Mouse (Mus musculus) midbrain, embryonic 12.5 days (tissue): ENCODE results near the gene Dchs1. TPM values are rescaled to one million over a fixed set of nuclear protein-coding genes. Genes with fewer than 3 reads are reported as not detected.
A peak's percentile ranks its signal among the peaks of the same experiment; 100 is the strongest.

Experiments
- ATAC-seq: fragments of 200-750 bp; cut with Nextera tagmentation; 2 replicates; pipeline ENCODE4 v1.8.0; 2017; ENCODE audit warnings: low read depth, moderate TSS enrichment, moderate library complexity; ENCODE audit not compliant: low FRiP score
- H3K27ac ChIP-seq: fragments of 300-500 bp; sonication (generic); replicated peaks from 2 replicates; pipeline ENCODE4 v1.5.1; 2016; ENCODE audit warnings: mild to moderate bottlenecking
- H3K27me3 ChIP-seq: fragments of 300-500 bp; sonication (generic); 2 replicates; pipeline ENCODE4 v1.6.1; 2016; ENCODE audit warnings: mild to moderate bottlenecking
- H3K36me3 ChIP-seq: fragments of 300-500 bp; sonication (generic); 2 replicates; pipeline ENCODE4 v1.6.1; 2016
- H3K4me1 ChIP-seq: fragments of 300-500 bp; sonication (generic); 2 replicates; pipeline ENCODE4 v1.6.1; 2016
- H3K4me2 ChIP-seq: fragments of 300-500 bp; sonication (generic); replicated peaks from 2 replicates; pipeline ENCODE4 v1.6.1; 2016; ENCODE audit warnings: mild to moderate bottlenecking, moderate library complexity
- H3K4me3 ChIP-seq: fragments of 300-500 bp; sonication (generic); 2 replicates; pipeline ENCODE4 v1.5.1; 2016; ENCODE audit warnings: mild to moderate bottlenecking
- H3K9ac ChIP-seq: fragments of 300-500 bp; sonication (generic); replicated peaks from 2 replicates; pipeline ENCODE4 v1.6.1; 2016; ENCODE audit warnings: mild to moderate bottlenecking, moderate library complexity
- H3K9me3 ChIP-seq: fragments of 300-500 bp; sonication (generic); 2 replicates; pipeline ENCODE4 v1.6.1; 2016; ENCODE audit warnings: mild to moderate bottlenecking
- WGBS: fragments of 180-500 bp; shearing (Covaris S2); methylation state at CpG from one replicate; pipeline ENCODE4 v1.1.7; 2016; 5-methylcytosine and 5-hydroxymethylcytosine counted together
- polyA plus RNA-seq: library from polyadenylated mRNA; unstranded; fragments of >200 nt; fragmentation: Nextera tagmentation; extraction: Ambion mirVana; gene quantifications from 2 replicates; pipeline ENCODE4 v1.2.1, GENCODE M21; 2016

Gene Dchs1
- polyA plus RNA-seq, 1 experiment from 2014 or later, result 22.0 TPM

- Histone ChIP-seq H3K4me2 (no peak overlapping the region), H3K36me3 (peaks cover 11% of the 10 kb centered on the region), H3K4me3 (no peak overlapping the region), H3K9ac (no peak overlapping the region), H3K4me1 (peaks cover 8% of the 10 kb centered on the region), H3K27ac (no peak overlapping the region), H3K9me3 (no peaks in the 10 kb centered on the region), H3K27me3 (no peaks in the 10 kb centered on the region)
- WGBS, result 80% methylated on average over 5 of the region's 5 CpGs
- ATAC-seq, result no peak
These were observed 18.7 kb upstream of the Dchs1 start for GRCm38 (mm10) chr7:105806125-105806524.

- no peak for ATAC-seq
- Histone ChIP-seq H3K4me2 (no peak overlapping the region), H3K4me1 (no peaks in the 10 kb centered on the region), H3K4me3 (no peak overlapping the region), H3K9ac (no peak overlapping the region), H3K27me3 (no peaks in the 10 kb centered on the region), H3K36me3 (peaks cover 6% of the 10 kb centered on the region), H3K27ac (no peak overlapping the region), H3K9me3 (no peaks in the 10 kb centered on the region)
These were observed 16.0 kb upstream of the Dchs1 start for GRCm38 (mm10) chr7:105803428-105803827.

GRCm38 (mm10) chr7:105802771-105803170 is 15.3 kb upstream of the Dchs1 start:
- no peaks in the 10 kb centered on the region for H3K4me1 ChIP-seq
- H3K27me3 ChIP-seq, result no peaks in the 10 kb centered on the region
- no peak for ATAC-seq
- H3K36me3 ChIP-seq, result no peaks in the 10 kb centered on the region
- H3K4me3 ChIP-seq, result no peak overlapping the region
- no peak overlapping the region for H3K27ac ChIP-seq
- no peaks in the 10 kb centered on the region for H3K9me3 ChIP-seq
- H3K9ac ChIP-seq, result no peak overlapping the region
- 62% methylated on average over 1 of the region's 1 CpGs for WGBS
- H3K4me2 ChIP-seq, result no peak overlapping the region

- Histone ChIP-seq H3K9me3 (no peaks in the 10 kb centered on the region), H3K4me3 (no peak overlapping the region), H3K27me3 (no peaks in the 10 kb centered on the region), H3K27ac (no peak overlapping the region), H3K4me2 (no peak overlapping the region), H3K36me3 (no peaks in the 10 kb centered on the region), H3K9ac (no peak overlapping the region), H3K4me1 (no peaks in the 10 kb centered on the region)
- WGBS, result 57% methylated on average over 2 of the region's 2 CpGs
- no peak for ATAC-seq
These were observed 14.9 kb upstream of the Dchs1 start for GRCm38 (mm10) chr7:105802312-105802711.

GRCm38 (mm10) chr7:105796972-105797371 is 9.5 kb upstream of the Dchs1 start:
- H3K9ac ChIP-seq, result no peak overlapping the region
- no peaks in the 10 kb centered on the region; the same call in 1 of the 2 replicates for H3K4me1 ChIP-seq
- H3K36me3 ChIP-seq, result no peaks in the 10 kb centered on the region
- ATAC-seq, result no peak
- no peak overlapping the region for H3K27ac ChIP-seq
- H3K4me3 ChIP-seq, result no peak overlapping the region
- H3K4me2 ChIP-seq, result no peak overlapping the region
- 87% methylated on average over 3 of the region's 3 CpGs for WGBS
- H3K27me3 ChIP-seq, result no peaks in the 10 kb centered on the region
- no peaks in the 10 kb centered on the region for H3K9me3 ChIP-seq

GRCm38 (mm10) chr7:105795759-105796366 is 8.4 kb upstream of the Dchs1 start:
- Histone ChIP-seq H3K4me3 (no peak overlapping the region), H3K9ac (no peak overlapping the region), H3K27me3 (no peaks in the 10 kb centered on the region), H3K36me3 (no peaks in the 10 kb centered on the region), H3K4me2 (no peak overlapping the region), H3K4me1 (no peaks in the 10 kb centered on the region; the same call in 1 of the 2 replicates), H3K27ac (no peak overlapping the region), H3K9me3 (no peaks in the 10 kb centered on the region)
- WGBS, result 20% methylated on average over 7 of the region's 7 CpGs
- ATAC-seq, result no peak

- Histone ChIP-seq H3K9me3 (no peaks in the 10 kb centered on the region), H3K27me3 (no peaks in the 10 kb centered on the region), H3K9ac (no peak overlapping the region), H3K4me1 (no peaks in the 10 kb centered on the region; the same call in 1 of the 2 replicates), H3K4me2 (no peak overlapping the region), H3K36me3 (no peaks in the 10 kb centered on the region), H3K4me3 (no peak overlapping the region), H3K27ac (no peak overlapping the region)
- WGBS, result 72% methylated on average over 7 of the region's 7 CpGs
- ATAC-seq, result no peak
These were observed 6.2 kb upstream of the Dchs1 start for GRCm38 (mm10) chr7:105793701-105794100.

- Histone ChIP-seq H3K9ac (no peak overlapping the region), H3K4me3 (no peak overlapping the region), H3K27me3 (no peaks in the 10 kb centered on the region), H3K27ac (no peak overlapping the region), H3K4me1 (peaks cover 11% of the 10 kb centered on the region), H3K9me3 (no peaks in the 10 kb centered on the region), H3K36me3 (no peaks in the 10 kb centered on the region), H3K4me2 (no peak overlapping the region)
- 95% methylated on average over 1 of the region's 1 CpGs for WGBS
- no peak for ATAC-seq
These were observed 3.7 kb upstream of the Dchs1 start for GRCm38 (mm10) chr7:105791147-105791546.

GRCm38 (mm10) chr7:105786506-105787284 is 759 bp downstream of the Dchs1 start:
- ATAC-seq, result peak; percentile 73
- no peaks in the 10 kb centered on the region for H3K9me3 ChIP-seq
- H3K4me3 ChIP-seq, result peak overlapping the region; percentile 96
- H3K9ac ChIP-seq, result peak overlapping the region; percentile 100
- peak overlapping the region; percentile 80 for H3K4me2 ChIP-seq
- peaks cover 23% of the 10 kb centered on the region for H3K36me3 ChIP-seq
- H3K4me1 ChIP-seq, result peaks cover 45% of the 10 kb centered on the region
- no peaks in the 10 kb centered on the region for H3K27me3 ChIP-seq
- H3K27ac ChIP-seq, result peak overlapping the region; percentile 96
- 7% methylated on average over 19 of the region's 20 CpGs for whole genome bisulfite sequencing

GRCm38 (mm10) chr7:105784556-105784955 is 2.9 kb downstream of the Dchs1 start:
- no peak for ATAC-seq
- peaks cover 45% of the 10 kb centered on the region for H3K4me1 ChIP-seq
- H3K4me2 ChIP-seq, result peak overlapping the region; percentile 80
- 23% methylated on average over 4 of the region's 4 CpGs for WGBS
- H3K9me3 ChIP-seq, result no peaks in the 10 kb centered on the region
- peak overlapping the region; percentile 11; the same call in 1 of the 2 replicates for H3K9ac ChIP-seq
- peak overlapping the region; percentile 1; the same call in 1 of the 2 replicates for H3K27ac ChIP-seq
- H3K36me3 ChIP-seq, result peaks cover 43% of the 10 kb centered on the region
- H3K4me3 ChIP-seq, result peak overlapping the region; percentile 12
- H3K27me3 ChIP-seq, result no peaks in the 10 kb centered on the region

- H3K36me3 ChIP-seq, result peaks cover 49% of the 10 kb centered on the region
- H3K27ac ChIP-seq, result no peak overlapping the region
- H3K9ac ChIP-seq, result 0 out of 2 replicates have a peak overlapping the region, but pooled peaks have one; percentile 1
- H3K4me1 ChIP-seq, result peaks cover 51% of the 10 kb centered on the region
- no peaks in the 10 kb centered on the region for H3K9me3 ChIP-seq
- H3K27me3 ChIP-seq, result no peaks in the 10 kb centered on the region
- H3K4me2 ChIP-seq, result peak overlapping the region; percentile 80; the same call in 1 of the 2 replicates
- 0 out of 2 replicates have a peak overlapping the region, but pooled peaks have one; percentile 12 for H3K4me3 ChIP-seq
- ATAC-seq, result no peak
- WGBS, result 45% methylated on average over 4 of the region's 4 CpGs
These were observed 3.6 kb downstream of the Dchs1 start for GRCm38 (mm10) chr7:105783861-105784260.

- Histone ChIP-seq H3K4me3 (no peak overlapping the region), H3K4me1 (peaks cover 48% of the 10 kb centered on the region), H3K36me3 (peaks cover 63% of the 10 kb centered on the region), H3K27me3 (no peaks in the 10 kb centered on the region), H3K4me2 (peak overlapping the region; percentile 1; the same call in 1 of the 2 replicates), H3K9ac (peak overlapping the region; percentile 29; the same call in 1 of the 2 replicates), H3K27ac (peak overlapping the region; percentile 11; the same call in 1 of the 2 replicates), H3K9me3 (no peaks in the 10 kb centered on the region)
- ATAC-seq, result peak; percentile 62
- 53% methylated on average over 4 of the region's 4 CpGs for WGBS
These were observed 8.7 kb downstream of the Dchs1 start for GRCm38 (mm10) chr7:105778553-105779265.
